Mouse (Mus musculus): Measurements from ENCODE around the gene Alpl. TPM values are rescaled to one million over a fixed set of nuclear protein-coding genes. Genes with fewer than 3 reads are reported as not detected.

Gene Alpl
- total RNA-seq, 4 experiments from 2014 or later, result 6.9 to 16.3 (median 10.2) TPM

DNA sequence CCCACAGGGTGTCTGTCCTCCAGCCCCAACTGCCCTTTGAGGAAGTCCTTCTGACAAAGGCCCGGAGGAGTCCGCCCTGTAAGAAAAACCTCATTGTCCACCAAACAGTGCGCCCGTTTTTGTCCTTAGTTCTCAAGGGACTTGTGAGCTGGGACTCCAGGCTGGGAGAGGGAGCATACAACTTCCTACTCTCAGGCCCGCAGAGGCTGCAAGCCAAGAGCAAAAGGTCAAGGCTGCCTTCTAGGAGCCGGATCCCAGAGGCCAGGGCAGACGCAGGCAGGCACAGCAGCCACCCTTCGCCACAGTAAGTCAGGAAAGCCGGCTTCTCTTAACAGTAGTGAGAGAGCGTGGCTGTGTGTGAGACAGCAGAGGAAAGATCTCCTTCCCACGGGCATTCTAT is 4.1 kb upstream of the Alpl start:
- DNase-seq (ENCODE audit: low spot score in 2 of 2), result no peak

GRCm38 (mm10) chr4:137797038-137797437 is 854 bp upstream of the Alpl start:
- DNase-seq (ENCODE audit: low spot score in 2 of 2), result no peak

DNA sequence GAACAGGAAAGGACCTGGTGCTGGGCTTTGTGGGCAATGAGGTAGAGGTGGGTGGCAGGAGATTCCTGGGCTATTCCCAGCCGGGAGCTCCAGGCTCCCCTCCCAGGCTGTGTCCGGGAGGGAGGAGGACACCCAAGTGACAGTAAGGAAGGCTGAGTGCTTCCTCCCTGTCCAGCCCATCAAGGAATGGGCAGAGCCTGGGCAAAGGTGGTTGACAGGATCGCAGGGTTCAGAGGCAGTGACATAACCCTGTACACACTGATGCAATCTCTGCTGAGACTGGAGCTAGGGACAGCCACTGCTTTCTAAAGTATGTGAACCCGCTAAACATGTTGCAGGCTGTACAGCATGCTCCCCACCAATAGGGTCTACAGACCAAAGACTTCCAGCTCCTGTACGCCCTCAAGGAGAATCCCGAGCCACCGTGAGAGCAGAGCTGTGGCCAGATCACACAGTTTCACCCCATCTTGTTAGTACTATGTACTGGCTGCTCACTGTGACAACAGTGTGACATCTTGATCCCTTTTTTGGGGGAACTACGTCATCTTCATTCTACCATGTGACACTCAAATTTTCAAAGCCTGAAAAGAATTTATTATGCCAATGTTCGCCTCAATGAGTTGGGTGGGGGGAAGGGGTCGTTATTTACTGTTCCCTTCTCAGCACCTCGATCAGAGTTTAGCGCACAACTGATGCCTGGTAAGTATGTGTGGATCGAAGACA is 1.8 kb downstream of the Alpl start:
- DNase-seq (ENCODE audit: low spot score in 2 of 2), result no peak

DNA sequence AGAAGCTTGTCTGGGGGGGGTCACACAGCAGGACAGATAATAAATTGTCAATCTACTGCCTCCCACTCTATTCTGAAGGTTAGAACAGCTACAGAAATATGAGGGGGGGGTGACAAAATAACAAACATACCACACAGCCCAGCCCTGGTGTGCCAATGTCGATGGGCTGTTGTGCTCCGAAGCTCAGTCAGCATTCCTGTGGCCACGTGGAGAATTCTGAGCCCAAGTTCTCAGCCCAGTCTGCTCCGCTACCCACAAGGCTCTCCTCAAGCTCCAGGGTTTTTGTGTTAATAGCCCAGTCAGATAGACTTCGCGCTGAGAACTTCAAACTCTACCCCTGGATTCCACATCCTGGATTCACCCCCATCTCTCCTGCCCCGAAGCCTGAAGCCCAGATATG is 2.6 kb downstream of the Alpl start:
- DNase-seq (ENCODE audit: low spot score in 2 of 2), result no peak

DNA sequence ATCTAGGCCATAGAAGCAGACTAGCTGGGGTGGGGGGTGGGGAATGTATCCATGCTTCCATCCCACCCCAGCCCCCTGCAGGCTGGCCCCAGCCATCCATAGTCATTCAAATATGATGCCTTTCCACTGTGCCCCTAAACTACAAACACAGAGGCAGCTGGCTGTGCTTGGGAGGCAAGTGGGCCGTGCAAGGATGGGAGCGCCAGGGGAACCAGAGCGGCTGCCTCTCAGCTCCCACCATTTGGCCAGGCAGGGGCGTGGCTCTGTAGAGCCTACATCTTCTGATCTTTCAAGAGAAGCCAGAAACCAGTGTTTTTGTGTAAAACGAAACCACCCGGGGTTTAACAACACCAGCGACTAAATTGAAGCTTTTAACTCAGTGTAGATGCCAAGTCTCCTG is 4.7 kb downstream of the Alpl start:
- DNase-seq (ENCODE audit: low spot score in 2 of 2), result no peak

GRCm38 (mm10) chr4:137790981-137791380 is 5.2 kb downstream of the Alpl start:
- no peak for DNase-seq (ENCODE audit: low spot score in 2 of 2)

GRCm38 (mm10) chr4:137788511-137789049 is 7.6 kb downstream of the Alpl start:
- no peak for DNase-seq (ENCODE audit: low spot score in 2 of 2)

GRCm38 (mm10) chr4:137787589-137788289 is 8.4 kb downstream of the Alpl start:
- DNase-seq (ENCODE audit: low spot score in 2 of 2), result no peak

DNA sequence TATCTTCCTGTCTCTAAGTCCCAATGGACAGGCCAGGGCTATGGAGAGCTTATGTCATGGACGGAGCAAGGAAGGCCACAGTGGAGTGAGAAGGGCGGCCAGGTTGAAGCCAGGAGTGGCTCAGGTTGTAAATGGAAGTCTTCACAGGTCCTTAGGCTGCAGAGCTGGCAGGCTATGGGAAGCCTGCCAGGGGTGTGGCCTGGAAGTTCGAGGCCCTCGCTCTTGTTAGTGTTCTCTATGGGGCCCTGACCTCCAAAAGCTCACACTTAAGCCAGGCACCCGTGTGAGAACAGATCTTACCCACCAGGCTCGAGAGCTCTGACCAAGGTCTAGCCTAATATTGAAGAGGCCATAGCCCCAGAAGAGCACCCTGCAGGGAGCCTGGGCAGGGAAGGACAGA is 9.7 kb downstream of the Alpl start:
- no peak for DNase-seq (ENCODE audit: low spot score in 2 of 2)

GRCm38 (mm10) chr4:137785270-137785669 is 10.9 kb downstream of the Alpl start:
- DNase-seq (ENCODE audit: low spot score in 2 of 2), result no peak

GRCm38 (mm10) chr4:137784741-137785140 is 11.4 kb downstream of the Alpl start:
- no peak for DNase-seq (ENCODE audit: low spot score in 2 of 2)

DNA sequence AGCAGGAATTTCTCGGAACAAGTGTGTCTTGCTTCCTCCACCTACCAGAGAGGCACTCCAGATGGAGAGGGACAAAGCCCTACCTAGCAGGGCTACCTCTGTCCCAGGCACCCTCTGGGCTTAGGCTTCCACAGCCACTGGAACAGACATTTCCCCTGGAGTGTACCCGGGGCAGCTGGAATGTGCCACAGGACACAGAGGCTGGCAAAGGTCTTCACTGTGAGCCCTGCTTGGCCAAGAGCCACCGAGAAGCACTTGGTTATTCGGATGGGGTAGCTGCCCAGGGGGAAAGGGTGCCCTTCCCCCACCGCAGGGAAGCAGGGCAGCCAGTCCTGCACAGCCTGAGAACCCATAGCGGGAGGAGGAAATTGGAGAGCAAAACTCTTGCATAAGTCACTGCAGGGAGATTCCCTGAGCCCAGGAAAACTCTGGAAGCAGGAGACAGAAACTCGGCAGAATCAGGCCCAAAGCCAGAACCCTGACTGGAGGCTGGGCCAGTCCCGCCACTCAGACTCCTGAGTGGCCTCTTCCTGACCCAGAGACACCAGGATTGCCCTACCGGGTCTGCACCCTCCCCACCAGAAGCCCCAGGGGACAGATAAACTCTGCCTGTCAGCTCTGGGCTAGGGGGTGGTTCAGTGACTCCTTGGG is 12.5 kb downstream of the Alpl start:
- DNase-seq (ENCODE audit: low spot score in 2 of 2), result peak; percentile 61 to 71

DNA sequence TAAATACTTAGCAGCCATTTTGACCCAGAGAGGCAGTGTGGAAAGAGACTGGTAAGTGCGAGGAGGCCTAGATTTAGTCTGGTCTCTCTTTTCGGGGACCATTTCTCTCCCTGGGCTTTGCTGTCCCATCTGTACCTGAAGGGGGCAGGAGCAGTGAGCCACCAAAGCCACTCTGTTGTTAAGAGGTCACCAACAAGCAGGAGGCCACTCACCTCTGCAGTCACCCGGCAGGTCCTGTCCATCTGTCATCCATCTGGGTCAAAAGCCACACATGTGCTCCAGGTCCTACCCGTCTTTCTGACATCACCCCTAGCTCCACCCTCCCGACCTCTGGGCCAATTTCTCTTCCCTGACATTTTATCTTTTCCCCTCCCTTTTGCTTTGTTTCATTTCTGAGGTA is 14.2 kb downstream of the Alpl start:
- no peak for DNase-seq (ENCODE audit: low spot score in 2 of 2)

GRCm38 (mm10) chr4:137780986-137781385 is 15.2 kb downstream of the Alpl start:
- DNase-seq (ENCODE audit: low spot score in 2 of 2), result no peak

- DNase-seq (ENCODE audit: low spot score in 2 of 2), result no peak
Observed at GRCm38 (mm10) chr4:137778397-137779184, 17.6 kb downstream of the Alpl start.

GRCm38 (mm10) chr4:137777866-137778265 is 18.3 kb downstream of the Alpl start:
- DNase-seq (ENCODE audit: low spot score in 2 of 2), result no peak

DNA sequence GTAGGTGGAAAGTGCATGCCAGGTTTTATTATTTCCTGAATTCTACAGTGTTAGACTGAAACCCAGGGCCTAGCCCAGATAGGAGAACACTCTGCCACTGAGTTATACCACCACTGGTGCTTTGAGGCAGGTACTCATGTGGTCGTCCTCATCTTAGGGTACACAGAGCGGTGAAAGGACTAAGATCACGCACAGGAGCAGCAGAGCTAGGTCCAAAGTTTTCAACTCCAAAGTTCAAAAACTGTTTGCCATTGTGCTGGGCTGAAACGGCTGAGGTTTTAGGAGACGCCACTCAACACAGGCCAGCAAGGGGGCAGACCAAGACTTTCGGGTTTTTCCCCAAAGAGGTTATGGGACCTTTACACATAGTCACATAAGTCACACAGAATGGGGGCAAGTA is 21.7 kb downstream of the Alpl start:
- no peak for DNase-seq (ENCODE audit: low spot score in 2 of 2)

DNA sequence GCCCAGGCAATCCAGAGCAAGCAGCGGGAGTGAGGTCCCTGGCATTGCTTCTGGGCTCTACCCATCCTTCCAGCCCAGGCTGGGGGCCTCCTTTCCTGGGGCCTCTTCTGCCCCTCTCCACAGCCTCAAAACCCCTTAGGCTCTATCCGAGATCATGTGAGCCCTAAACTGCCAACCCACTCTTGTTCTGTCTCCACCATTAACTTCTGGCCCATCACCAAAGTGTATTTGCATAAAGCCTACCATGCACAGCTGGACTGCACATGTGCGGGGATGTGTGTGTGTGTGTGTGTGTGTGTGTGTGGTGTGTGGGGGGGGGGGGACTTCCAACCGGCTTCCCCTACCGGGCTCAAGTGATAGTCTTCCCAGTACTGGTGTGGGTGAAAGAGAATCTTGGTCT is 22.2 kb downstream of the Alpl start:
- no peak for DNase-seq (ENCODE audit: low spot score in 2 of 2)

GRCm38 (mm10) chr4:137773369-137773899 is 22.8 kb downstream of the Alpl start:
- no peak for DNase-seq (ENCODE audit: low spot score in 2 of 2)

- DNase-seq (ENCODE audit: low spot score in 2 of 2), result no peak
Observed at GRCm38 (mm10) chr4:137772438-137773056, 23.6 kb downstream of the Alpl start.

DNA sequence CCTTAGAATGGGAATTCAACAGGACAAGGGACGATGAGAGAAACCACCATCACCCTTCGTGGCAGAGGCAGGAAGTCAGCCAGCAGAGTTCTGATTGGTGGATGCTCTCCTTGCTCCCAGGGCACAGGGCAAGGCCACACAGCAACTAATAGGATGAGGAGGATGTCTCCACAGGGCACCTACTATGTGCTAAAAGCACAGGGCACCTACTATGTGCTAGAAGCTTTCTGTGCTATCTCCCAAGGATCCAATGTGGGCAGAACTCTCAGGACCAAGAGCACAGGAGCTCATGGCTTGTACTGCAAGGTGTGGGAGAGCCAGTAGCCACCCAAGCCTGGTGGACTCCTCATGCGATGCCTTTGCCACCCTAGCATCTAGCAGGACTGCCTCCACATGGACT is 24.4 kb downstream of the Alpl start:
- DNase-seq (ENCODE audit: low spot score in 2 of 2), result no peak
